In the genomic region with DNA sequence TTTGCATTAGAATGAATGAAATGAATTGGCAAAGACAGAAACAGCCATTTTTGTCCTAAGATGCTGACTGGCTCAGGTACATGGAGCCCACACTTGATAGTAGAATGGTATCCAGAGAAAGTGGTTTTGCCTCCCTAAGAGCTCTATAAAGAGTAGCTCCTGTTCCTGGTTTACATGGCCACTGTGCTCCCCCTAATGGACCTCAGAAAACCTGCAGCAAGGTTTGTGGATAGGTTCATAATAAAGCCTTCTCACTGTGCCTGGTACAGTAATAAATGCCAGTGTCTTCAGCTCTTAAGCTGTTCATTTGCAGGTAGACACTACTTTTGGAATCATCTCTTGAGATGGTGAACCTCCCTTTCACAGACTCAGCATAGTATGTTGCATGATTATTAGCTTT, we compare ENCODE assay signal across 26 mouse cellular contexts.
DNase-seq lines count a peak whose midpoint lies in the region; ATAC-seq lines count a peak whose summit lies in the region.
"Had no signal": no experiment of that assay in that cellular context is flagged by ENCODE, and none has a peak within 500 bp of the region (broad histone marks: within the 10 kb centered on the region; RNA-seq: fewer than 3 reads in every experiment).

No protein-coding gene starts in this region.

- no peak overlapping the region for H3K4me3 ChIP-seq in midbrain, embryonic 11.5 days (ENCODE audit: low read depth, low read length)
- H3K4me3 ChIP-seq: forebrain, embryonic 15.5 days; heart, embryonic 13.5 days; hindbrain, embryonic 12.5 days; liver, embryonic 15.5 days; lung, embryonic 15.5 days; midbrain, embryonic 10.5 days had no signal

- H3K4me1 ChIP-seq in midbrain, embryonic 11.5 days (ENCODE audit: control insufficient read depth, insufficient read depth, low read length) = no peaks in the 10 kb centered on the region
- H3K4me1 ChIP-seq: forebrain, embryonic 15.5 days; heart, embryonic 13.5 days; hindbrain, embryonic 12.5 days; liver, embryonic 15.5 days; lung, embryonic 15.5 days; midbrain, embryonic 10.5 days had no signal

- H3K36me3 ChIP-seq in midbrain, embryonic 11.5 days (ENCODE audit: control insufficient read depth, insufficient read depth, low read length) = no peaks in the 10 kb centered on the region
- H3K36me3 ChIP-seq: forebrain, embryonic 15.5 days; G1E; heart, embryonic 13.5 days; hindbrain, embryonic 12.5 days; liver, embryonic 15.5 days; lung, embryonic 15.5 days; midbrain, embryonic 10.5 days had no signal

- intact Hi-C loops in left cerebral cortex, postnatal 10 days (cut with DNase I) = no loop called here

- no peak overlapping the region for H3K27ac ChIP-seq in midbrain, embryonic 11.5 days (ENCODE audit: low read depth, low read length)
- H3K27ac ChIP-seq: forebrain, embryonic 15.5 days; heart, embryonic 13.5 days; hindbrain, embryonic 12.5 days; liver, embryonic 15.5 days; lung, embryonic 15.5 days; midbrain, embryonic 10.5 days had no signal

- no peak overlapping the region for H3K9ac ChIP-seq in midbrain, embryonic 11.5 days (ENCODE audit: low read length)
- H3K9ac ChIP-seq: forebrain, embryonic 15.5 days; heart, embryonic 13.5 days; hindbrain, embryonic 12.5 days; liver, embryonic 15.5 days; lung, embryonic 15.5 days had no signal

- H3K9me3 ChIP-seq in midbrain, embryonic 11.5 days (ENCODE audit: control insufficient read depth, low read length) = no peaks in the 10 kb centered on the region
- H3K9me3 ChIP-seq: liver, embryonic 15.5 days; lung, embryonic 15.5 days had no signal

- peak; percentile 7 for DNase-seq in CD4-positive, CD25-positive, alpha-beta regulatory T cell, adult 2 months (ENCODE audit: low read depth, low spot score)
- peak; percentile 4 for DNase-seq in thymus, postnatal 0 days (ENCODE audit: low spot score)
- no peak for DNase-seq in thymus, postnatal 36 days
- DNase-seq in brain, adult 2 months (ENCODE audit: low read depth, low spot score) = peak; percentile 1
- no peak for DNase-seq in left cerebral cortex, postnatal 10 days (ENCODE audit: extremely low spot score in 1 of 2, low spot score in 2 of 2)
- DNase-seq in midbrain, embryonic 11.5 days (ENCODE audit: low spot score, missing footprints) = no peak
- DNase-seq: cerebellum, adult 11-12 months; cerebellum, postnatal 14 days; gastrocnemius, postnatal 10 days; heart, adult 18-20 months; heart, postnatal 14 days; kidney, adult 11 months; kidney, postnatal 4 days; lung, postnatal 36 days; right cerebral cortex, postnatal 14 days; spleen, adult 18-20 months had no signal

- H3K27me3 ChIP-seq in midbrain, embryonic 11.5 days (ENCODE audit: control insufficient read depth, insufficient read depth, low read length) = no peaks in the 10 kb centered on the region
- H3K27me3 ChIP-seq: forebrain, embryonic 15.5 days; heart, embryonic 13.5 days; hindbrain, embryonic 12.5 days; liver, embryonic 15.5 days; lung, embryonic 15.5 days; Patski had no signal

- no peak for ATAC-seq in CD4-positive, CD25-positive, alpha-beta regulatory T cell, adult 4 months
- ATAC-seq in megakaryocyte progenitor cell, adult 5-6 weeks (replicated peaks; ENCODE audit: poor library complexity) = peak; percentile 89
- no peak for ATAC-seq in midbrain, embryonic 11.5 days (ENCODE audit: low FRiP score)
- ATAC-seq: forebrain, embryonic 15.5 days; Patski had no signal

- no peak overlapping the region for H3K4me2 ChIP-seq in midbrain, embryonic 11.5 days
- H3K4me2 ChIP-seq: forebrain, embryonic 15.5 days; heart, embryonic 13.5 days; hindbrain, embryonic 12.5 days; liver, embryonic 15.5 days; lung, embryonic 15.5 days had no signal

Comparison
In these comparisons a context has a peak if more than half of its experiments do, and no peak if none do; other contexts are left out.
1. DNase-seq: peak in CD4-positive, CD25-positive, alpha-beta regulatory T cell, adult 2 months (single experiment), thymus, postnatal 0 days (single experiment) and brain, adult 2 months (single experiment); none in thymus, postnatal 36 days (0 of 2), left cerebral cortex, postnatal 10 days (0 of 2) and midbrain, embryonic 11.5 days (single experiment).